Mouse (Mus musculus) stomach, embryonic 16.5 days (tissue): ENCODE measurements around the gene Arid5a. TPM values are rescaled to one million over a fixed set of nuclear protein-coding genes. Genes with fewer than 3 reads are reported as not detected.

Source experiments
- ATAC-seq: fragments of 200-750 bp; cut with Nextera tagmentation; 2 replicates; pipeline ENCODE4 v1.8.0; 2017; ENCODE audit warnings: moderate number of reproducible peaks, moderate TSS enrichment; ENCODE audit not compliant: insufficient read depth, low FRiP score
- H3K27ac ChIP-seq: fragments of 300-500 bp; sonication (generic); 2 replicates; pipeline ENCODE4 v1.5.1; 2014; ENCODE audit warnings: low read length
- H3K27me3 ChIP-seq: fragments of 300-500 bp; sonication (generic); 2 replicates; pipeline ENCODE4 v1.6.1; 2014; ENCODE audit warnings: low read length, control low read depth, mixed read lengths; ENCODE audit not compliant: control insufficient read depth, insufficient read depth
- H3K36me3 ChIP-seq: fragments of 300-500 bp; sonication (generic); 2 replicates; pipeline ENCODE4 v1.6.1; 2014; ENCODE audit warnings: low read length; ENCODE audit not compliant: control insufficient read depth, insufficient read depth
- H3K4me1 ChIP-seq: fragments of 300-500 bp; sonication (generic); 2 replicates; pipeline ENCODE4 v1.6.1; 2014; ENCODE audit warnings: low read length, control low read depth, mixed read lengths; ENCODE audit not compliant: control insufficient read depth, insufficient read depth
- H3K4me2 ChIP-seq: fragments of 300-500 bp; sonication (generic); 2 replicates; pipeline ENCODE4 v1.6.1; 2014; ENCODE audit warnings: low read depth, low read length, mixed read lengths
- H3K4me3 ChIP-seq: fragments of 300-500 bp; sonication (generic); replicated peaks from 2 replicates; pipeline ENCODE4 v1.5.1; 2014; ENCODE audit warnings: mild to moderate bottlenecking, low read length
- H3K9ac ChIP-seq: fragments of 300-500 bp; sonication (generic); 2 replicates; pipeline ENCODE4 v1.6.1; 2014; ENCODE audit warnings: low read length
- H3K9me3 ChIP-seq: fragments of 300-500 bp; sonication (generic); replicated peaks from 2 replicates; pipeline ENCODE4 v1.6.1; 2016; ENCODE audit warnings: low read length, control low read depth; ENCODE audit not compliant: control insufficient read depth
- WGBS: fragments of 180-500 bp; shearing (Covaris S2); extraction: QIAGEN DNeasy Blood & Tissue Kit; methylation state at CpG from one replicate; pipeline ENCODE4 v1.1.7; 2014; 5-methylcytosine and 5-hydroxymethylcytosine counted together
- polyA plus RNA-seq: library from polyadenylated mRNA; unstranded; fragments of >200 nt; fragmentation: Nextera tagmentation; extraction: Ambion mirVana; gene quantifications from 2 replicates; pipeline ENCODE4 v1.2.1, GENCODE M21; 2015

Gene Arid5a
- polyA plus RNA-seq, 1 experiment from 2014 or later: 4.9 TPM

- no peaks in the 10 kb centered on the region for H3K4me1 ChIP-seq
- H3K36me3 ChIP-seq: no peaks in the 10 kb centered on the region
- H3K9ac ChIP-seq: no peak overlapping the region
- no peak overlapping the region for H3K27ac ChIP-seq
- H3K9me3 ChIP-seq: no peaks in the 10 kb centered on the region
- no peak overlapping the region for H3K4me3 ChIP-seq
- H3K4me2 ChIP-seq: no peak overlapping the region
- no peaks in the 10 kb centered on the region for H3K27me3 ChIP-seq
- WGBS: 19% methylated on average over 3 of the region's 3 CpGs
- ATAC-seq: no peak; the same call in 1 of the 2 replicates
Measured at GRCm38 (mm10) chr1:36279202-36279601, 28.3 kb upstream of the Arid5a start.

GRCm38 (mm10) chr1:36280938-36281337 is 26.6 kb upstream of the Arid5a start:
- no peak overlapping the region for H3K9ac ChIP-seq
- H3K36me3 ChIP-seq: no peaks in the 10 kb centered on the region
- H3K27me3 ChIP-seq: no peaks in the 10 kb centered on the region
- H3K9me3 ChIP-seq: no peaks in the 10 kb centered on the region
- no peak for ATAC-seq
- 84% methylated on average over 3 of the region's 3 CpGs for WGBS
- no peak overlapping the region for H3K4me3 ChIP-seq
- H3K4me1 ChIP-seq: no peaks in the 10 kb centered on the region
- H3K27ac ChIP-seq: no peak overlapping the region
- H3K4me2 ChIP-seq: no peak overlapping the region

DNA sequence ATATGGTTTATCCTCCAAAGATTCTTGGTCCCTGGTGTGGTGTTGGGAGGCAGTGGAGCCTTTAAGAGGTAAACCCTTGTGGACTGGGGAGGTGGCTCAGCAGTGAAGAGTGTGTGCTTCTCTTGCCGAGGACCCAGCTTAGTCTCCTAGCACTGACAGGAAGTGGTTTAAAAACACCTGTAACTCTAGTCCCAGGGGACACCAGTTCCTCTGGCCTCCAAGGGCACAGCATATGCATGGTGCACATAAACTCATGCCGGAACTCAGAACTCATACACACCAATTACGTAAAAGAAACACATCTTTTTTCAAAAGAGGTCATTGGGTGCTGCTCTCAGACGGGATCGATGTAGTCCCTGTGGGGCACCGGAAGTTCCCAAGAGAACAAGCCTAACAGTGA is 25.7 kb upstream of the Arid5a start:
- ATAC-seq: no peak
- Histone ChIP-seq H3K36me3 (no peaks in the 10 kb centered on the region), H3K4me1 (no peaks in the 10 kb centered on the region), H3K4me2 (no peak overlapping the region), H3K9me3 (no peaks in the 10 kb centered on the region), H3K27me3 (no peaks in the 10 kb centered on the region), H3K9ac (no peak overlapping the region), H3K27ac (no peak overlapping the region), H3K4me3 (no peak overlapping the region)
- WGBS: 86% methylated on average over 6 of the region's 6 CpGs

DNA sequence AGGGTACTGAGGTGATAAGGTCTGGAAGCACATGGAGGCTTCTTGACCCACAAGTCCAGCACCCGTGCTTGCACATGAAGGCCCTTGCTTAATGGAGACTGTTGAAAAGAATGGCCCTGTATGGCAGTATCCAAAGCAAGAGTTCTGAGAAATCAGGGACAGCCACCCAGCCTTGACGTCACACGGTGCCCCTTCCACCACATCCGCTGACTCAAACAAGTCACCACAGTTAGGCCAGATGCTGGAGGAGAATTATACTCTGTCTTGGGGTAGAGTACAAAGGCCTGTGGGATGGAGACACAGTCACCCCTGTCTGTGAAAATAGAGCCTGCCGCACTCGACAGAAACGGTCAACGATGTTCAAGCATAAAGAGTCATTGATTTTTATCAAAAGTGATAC is 14.1 kb upstream of the Arid5a start:
- Histone ChIP-seq H3K9me3 (no peaks in the 10 kb centered on the region), H3K9ac (no peak overlapping the region), H3K4me1 (no peaks in the 10 kb centered on the region), H3K4me2 (no peak overlapping the region), H3K36me3 (no peaks in the 10 kb centered on the region), H3K27me3 (peaks cover 6% of the 10 kb centered on the region; the same call in 1 of the 2 replicates), H3K27ac (no peak overlapping the region), H3K4me3 (no peak overlapping the region)
- WGBS: 87% methylated on average over 8 of the region's 8 CpGs
- no peak for ATAC-seq

GRCm38 (mm10) chr1:36294402-36294801 is 13.1 kb upstream of the Arid5a start:
- Histone ChIP-seq H3K4me3 (no peak overlapping the region), H3K4me2 (no peak overlapping the region), H3K27me3 (peaks cover 11% of the 10 kb centered on the region; the same call in 1 of the 2 replicates), H3K9ac (no peak overlapping the region), H3K27ac (no peak overlapping the region), H3K9me3 (no peaks in the 10 kb centered on the region), H3K36me3 (no peaks in the 10 kb centered on the region), H3K4me1 (no peaks in the 10 kb centered on the region)
- ATAC-seq: no peak
- WGBS: 69% methylated on average over 3 of the region's 3 CpGs

- WGBS: 51% methylated on average over 9 of the region's 9 CpGs
- H3K4me2 ChIP-seq: no peak overlapping the region
- no peaks in the 10 kb centered on the region for H3K9me3 ChIP-seq
- peaks cover 31% of the 10 kb centered on the region; the same call in 1 of the 2 replicates for H3K27me3 ChIP-seq
- H3K36me3 ChIP-seq: no peaks in the 10 kb centered on the region
- no peaks in the 10 kb centered on the region for H3K4me1 ChIP-seq
- no peak for ATAC-seq
- H3K9ac ChIP-seq: no peak overlapping the region
- no peak overlapping the region for H3K27ac ChIP-seq
- no peak overlapping the region for H3K4me3 ChIP-seq
Measured at GRCm38 (mm10) chr1:36296466-36297149, 10.9 kb upstream of the Arid5a start.

DNA sequence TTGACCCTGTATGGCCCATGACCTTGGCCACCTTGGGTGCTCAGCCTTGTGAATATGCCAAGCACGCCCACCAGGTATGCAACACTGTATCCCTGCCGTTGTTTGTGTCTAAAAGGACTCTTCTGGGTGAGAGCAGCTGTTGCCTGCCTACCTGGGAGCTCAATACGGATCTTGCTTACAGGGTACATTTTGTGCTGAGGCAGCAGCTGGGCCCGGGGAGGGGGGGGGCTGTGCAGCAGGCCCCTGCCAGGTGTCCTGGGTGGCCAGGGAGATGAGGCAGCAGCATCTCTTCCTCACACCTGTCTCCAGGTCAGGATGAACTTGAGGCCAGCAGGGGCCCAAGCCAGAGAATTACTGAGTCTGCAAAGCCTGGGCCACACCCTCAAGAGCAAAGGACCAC is 9.4 kb upstream of the Arid5a start:
- Histone ChIP-seq H3K36me3 (no peaks in the 10 kb centered on the region), H3K9me3 (no peaks in the 10 kb centered on the region), H3K9ac (no peak overlapping the region), H3K4me1 (peaks cover 4% of the 10 kb centered on the region; the same call in 1 of the 2 replicates), H3K27me3 (peaks cover 31% of the 10 kb centered on the region; the same call in 1 of the 2 replicates), H3K4me2 (no peak overlapping the region), H3K27ac (no peak overlapping the region), H3K4me3 (no peak overlapping the region)
- ATAC-seq: no peak
- WGBS: 77% methylated on average over 4 of the region's 4 CpGs

DNA sequence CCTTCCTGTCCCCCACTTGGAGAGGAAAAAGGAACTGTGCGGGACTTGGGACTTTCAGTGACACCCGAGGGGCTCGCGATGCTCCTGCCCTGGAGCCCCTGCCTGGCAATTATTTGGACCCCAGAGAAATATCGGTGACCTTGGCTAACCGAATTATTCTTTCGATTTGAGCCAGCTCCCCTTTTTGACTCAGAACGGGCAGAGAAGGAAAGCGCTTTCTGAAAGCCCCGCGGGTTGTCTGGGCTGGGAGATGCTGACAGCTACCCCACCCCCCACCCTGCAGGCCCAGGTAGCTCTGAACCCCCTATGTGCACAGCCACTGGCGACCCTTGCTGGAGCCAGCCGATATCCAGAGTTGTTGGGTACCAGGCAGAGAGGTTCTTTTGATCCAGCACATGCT is 8.4 kb upstream of the Arid5a start:
- Histone ChIP-seq H3K4me2 (no peak overlapping the region), H3K27me3 (peaks cover 33% of the 10 kb centered on the region), H3K4me1 (peaks cover 5% of the 10 kb centered on the region; the same call in 1 of the 2 replicates), H3K36me3 (no peaks in the 10 kb centered on the region), H3K27ac (no peak overlapping the region), H3K9ac (no peak overlapping the region), H3K9me3 (no peaks in the 10 kb centered on the region), H3K4me3 (no peak overlapping the region)
- WGBS: 36% methylated on average over 13 of the region's 13 CpGs
- ATAC-seq: no peak

GRCm38 (mm10) chr1:36299676-36300075 is 7.9 kb upstream of the Arid5a start:
- no peaks in the 10 kb centered on the region for H3K36me3 ChIP-seq
- no peak overlapping the region for H3K9ac ChIP-seq
- WGBS: 47% methylated on average over 2 of the region's 2 CpGs
- H3K27ac ChIP-seq: no peak overlapping the region
- H3K27me3 ChIP-seq: peaks cover 33% of the 10 kb centered on the region
- peaks cover 5% of the 10 kb centered on the region; the same call in 1 of the 2 replicates for H3K4me1 ChIP-seq
- ATAC-seq: no peak
- H3K9me3 ChIP-seq: no peaks in the 10 kb centered on the region
- no peak overlapping the region for H3K4me2 ChIP-seq
- H3K4me3 ChIP-seq: no peak overlapping the region
